Mouse (Mus musculus) kidney, postnatal 10 days (tissue): ENCODE data around the gene Hist1h2bc.
A peak's percentile ranks its signal among the peaks of the same experiment; 100 is the strongest.

Experiments
- DNase-seq: peaks from one replicate; pipeline ENCODE4 v3.0.0; 2021; ENCODE audit warnings: mixed read lengths

The Hist1h2bc gene

DNA sequence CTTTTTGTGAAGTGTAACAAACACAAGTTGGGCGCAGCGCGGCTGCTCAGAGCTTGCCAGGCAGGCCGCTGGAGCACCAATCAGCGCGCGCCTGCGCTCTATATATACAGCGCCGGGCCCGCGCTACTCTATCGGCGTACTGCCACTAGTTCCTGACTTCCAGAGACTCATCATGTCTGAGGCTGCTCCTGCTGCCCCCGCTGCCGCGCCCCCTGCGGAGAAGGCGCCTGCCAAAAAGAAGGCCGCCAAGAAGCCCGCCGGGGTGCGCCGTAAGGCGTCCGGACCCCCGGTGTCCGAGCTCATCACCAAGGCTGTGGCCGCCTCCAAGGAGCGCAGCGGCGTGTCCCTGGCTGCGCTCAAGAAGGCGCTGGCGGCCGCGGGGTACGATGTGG is 54.7 kb downstream of the Hist1h2bc start, which contains the start of gene Hist1h1c:
Gene Hist1h1c, plus strand, starts transcription at position 132 of the 392 bp plus-strand sequence.
- peak; percentile 93 for DNase-seq

- DNase-seq = peak; percentile 95
Observed at GRCm38 (mm10) chr13:23739069-23739921, 55.3 kb downstream of the Hist1h2bc start.

- no peak for DNase-seq
Observed at GRCm38 (mm10) chr13:23739922-23740252, 55.9 kb downstream of the Hist1h2bc start.

GRCm38 (mm10) chr13:23740256-23740840 is 56.3 kb downstream of the Hist1h2bc start:
- no peak for DNase-seq

- DNase-seq = no peak
Observed at GRCm38 (mm10) chr13:23740910-23741309, 56.9 kb downstream of the Hist1h2bc start.

GRCm38 (mm10) chr13:23742007-23742406 is 58.0 kb downstream of the Hist1h2bc start:
- no peak for DNase-seq
